Mouse (Mus musculus): ENCODE measurements around the gene Proz. TPM values are rescaled to one million over a fixed set of nuclear protein-coding genes. Genes with fewer than 3 reads are reported as not detected.
"Not testable (repeated sequence)": the region's sequence is repeated elsewhere in the genome, so short reads cannot be mapped to it uniquely, and the experiment has no call there.

Proz gene
- total RNA-seq (2021): 1.0 and 28.4 TPM in 2 replicates
- long read RNA-seq, experiment 1, partial matches to known transcripts: 0 of 1 reads
- long read RNA-seq, experiment 1, other reads (novel, unspliced or antisense): 0 of 1 reads
- long read RNA-seq, experiment 2, transcript Proz-201 (8 exons, 3,361 nt): major isoform, 9 of 19 reads
- long read RNA-seq, experiment 2, partial matches to known transcripts: 1 of 19 reads
- long read RNA-seq, experiment 2, other reads (novel, unspliced or antisense): 6 of 19 reads

- no peak for DNase-seq
Measured at GRCm38 (mm10) chr8:13060441-13061150, at the start of gene Proz. Gene Proz, plus strand, starts transcription at chr8:13060914.

GRCm38 (mm10) chr8:13019560-13019959, 41.2 kb upstream of the Proz start:
- no peak for DNase-seq

GRCm38 (mm10) chr8:13021830-13022229, 38.9 kb upstream of the Proz start:
- no peak for DNase-seq

GRCm38 (mm10) chr8:13025487-13026224, 35.1 kb upstream of the Proz start, which contains the start of gene F7:
Gene F7, plus strand, starts transcription at chr8:13026034.
- DNase-seq: peak; percentile 44

- peak; percentile 24 for DNase-seq
Measured at GRCm38 (mm10) chr8:13027615-13028014, 33.1 kb upstream of the Proz start.

- DNase-seq: no peak
Measured at GRCm38 (mm10) chr8:13028482-13028881, 32.2 kb upstream of the Proz start.

GRCm38 (mm10) chr8:13036346-13036812, 24.3 kb upstream of the Proz start:
- DNase-seq: peak; percentile 21

GRCm38 (mm10) chr8:13037015-13037414, 23.7 kb upstream of the Proz start, which contains the start of gene F10:
Gene F10, plus strand, starts transcription at chr8:13037308.
- peak; percentile 11 for DNase-seq

GRCm38 (mm10) chr8:13037569-13037968, 23.1 kb upstream of the Proz start:
- peak; percentile 53 for DNase-seq

GRCm38 (mm10) chr8:13039054-13039453, 21.7 kb upstream of the Proz start:
- DNase-seq: no peak

GRCm38 (mm10) chr8:13041459-13041858, 19.3 kb upstream of the Proz start:
- no peak for DNase-seq

- DNase-seq: no peak
Measured at GRCm38 (mm10) chr8:13047652-13048051, 13.1 kb upstream of the Proz start.

GRCm38 (mm10) chr8:13050550-13050949, 10.2 kb upstream of the Proz start:
- no peak for DNase-seq

- no peak for DNase-seq
Measured at GRCm38 (mm10) chr8:13057351-13057750, 3.4 kb upstream of the Proz start.

- no peak for DNase-seq
Measured at GRCm38 (mm10) chr8:13063112-13063511, 2.4 kb downstream of the Proz start.

- no peak for DNase-seq
Measured at GRCm38 (mm10) chr8:13073255-13073654, 12.5 kb downstream of the Proz start.

GRCm38 (mm10) chr8:13075044-13075443, 14.3 kb downstream of the Proz start:
- no peak for DNase-seq

GRCm38 (mm10) chr8:13075579-13075978, 14.9 kb downstream of the Proz start:
- DNase-seq: not testable (repeated sequence)

GRCm38 (mm10) chr8:13077542-13077941, 16.8 kb downstream of the Proz start:
- no peak for DNase-seq

GRCm38 (mm10) chr8:13104691-13105086, 44.0 kb downstream of the Proz start:
- DNase-seq: peak; percentile 96

GRCm38 (mm10) chr8:13105087-13105881, 44.6 kb downstream of the Proz start, which contains the start of the genes Pcid2 and Cul4a:
Gene Pcid2, minus strand, starts transcription at chr8:13105459.
Gene Cul4a, plus strand, starts transcription at chr8:13105621.
- peak; percentile 99 for DNase-seq
